Mouse (Mus musculus) G1E (cell line): ENCODE results near the gene Fam189b.

Source experiments
- CTCF ChIP-seq: IDR thresholded peaks from 2 replicates; pipeline ENCODE4 v1.5.1; 2012; ENCODE audit warnings: low read depth, low read length, inconsistent platforms, mixed read lengths
- GATA1 ChIP-seq: IDR thresholded peaks from 2 replicates; pipeline ENCODE4 v1.6.1; 2012; ENCODE audit warnings: borderline replicate concordance, low read length, inconsistent platforms, mixed read lengths
- TAL1 ChIP-seq: conservative IDR thresholded peaks from 2 replicates; pipeline ENCODE4 v1.6.1; 2012; ENCODE audit warnings: low read depth, low read length, inconsistent platforms, mixed read lengths

DNA sequence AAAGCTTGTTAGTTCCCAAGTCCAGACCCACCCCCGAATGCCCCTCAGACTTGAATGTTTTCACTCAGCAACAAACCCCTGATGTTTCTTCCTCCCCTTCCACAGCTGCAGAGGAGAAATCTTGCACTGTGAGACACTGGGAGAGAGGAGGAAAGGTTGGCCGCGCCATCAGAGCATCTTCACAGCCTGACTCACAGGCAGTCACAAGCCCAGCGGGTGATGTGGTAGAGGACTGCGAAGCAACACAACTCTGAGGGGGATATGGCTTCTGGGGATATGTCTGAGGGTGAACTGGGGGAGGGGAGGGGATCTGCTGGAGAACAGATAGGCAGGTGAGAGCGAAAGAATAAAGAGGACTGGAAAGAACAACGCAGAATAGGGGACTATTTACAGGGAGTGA is 24.3 kb upstream of the Fam189b start:
- TF ChIP-seq CTCF, result no peak
- TF ChIP-seq GATA1, result no peak
- TF ChIP-seq TAL1, result no peak
